Mouse (Mus musculus): ENCODE results near the gene Aox1. TPM values are rescaled to one million over a fixed set of nuclear protein-coding genes. Genes with fewer than 3 reads are reported as not detected.

Aox1 gene
- polyA plus RNA-seq, 1 experiment from 2014 or later: 0.26 TPM

DNA sequence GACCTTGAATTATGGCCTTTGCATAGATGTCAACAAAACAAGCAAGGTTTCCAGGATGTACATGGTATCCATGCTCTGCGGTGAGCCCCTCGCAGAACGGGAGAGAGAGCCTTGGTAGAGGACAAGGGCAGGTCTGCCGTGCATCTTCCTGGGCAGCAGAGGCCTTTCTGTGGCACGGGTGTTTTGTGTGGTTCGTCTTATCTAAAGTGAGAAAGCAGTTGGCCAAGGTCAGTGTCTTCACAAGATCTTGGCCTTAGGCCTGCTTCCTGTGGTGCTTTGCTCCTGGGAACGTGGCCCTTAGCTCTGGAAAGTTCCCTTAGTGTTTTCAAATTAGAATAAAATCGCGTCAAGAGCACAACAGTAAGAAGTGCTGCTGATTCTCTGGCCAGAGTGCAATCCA is 41.3 kb downstream of the Aox1 start:
- WGBS: 87% methylated on average over 9 of the region's 9 CpGs
- Histone ChIP-seq H3K27ac (no peak overlapping the region), H3K27me3 (replicated peaks) (no peaks in the 10 kb centered on the region), H3K36me3 (replicated peaks) (no peaks in the 10 kb centered on the region), H3K9me3 (no peaks in the 10 kb centered on the region), H3K4me2 (no peak overlapping the region), H3K4me1 (no peaks in the 10 kb centered on the region), H3K4me3 (no peak overlapping the region), H3K9ac (no peak overlapping the region)
- ATAC-seq (replicated peaks): no peak

- H3K4me2 ChIP-seq: no peak overlapping the region
- H3K36me3 ChIP-seq (replicated peaks): no peaks in the 10 kb centered on the region
- no peak for ATAC-seq (replicated peaks)
- H3K4me3 ChIP-seq: no peak overlapping the region
- H3K27ac ChIP-seq: no peak overlapping the region
- H3K4me1 ChIP-seq: no peaks in the 10 kb centered on the region
- H3K9ac ChIP-seq: no peak overlapping the region
- WGBS: 97% methylated on average over 1 of the region's 1 CpGs
- no peaks in the 10 kb centered on the region for H3K27me3 ChIP-seq (replicated peaks)
- no peaks in the 10 kb centered on the region for H3K9me3 ChIP-seq
These were observed 41.8 kb downstream of the Aox1 start for GRCm38 (mm10) chr1:58071509-58071908.

DNA sequence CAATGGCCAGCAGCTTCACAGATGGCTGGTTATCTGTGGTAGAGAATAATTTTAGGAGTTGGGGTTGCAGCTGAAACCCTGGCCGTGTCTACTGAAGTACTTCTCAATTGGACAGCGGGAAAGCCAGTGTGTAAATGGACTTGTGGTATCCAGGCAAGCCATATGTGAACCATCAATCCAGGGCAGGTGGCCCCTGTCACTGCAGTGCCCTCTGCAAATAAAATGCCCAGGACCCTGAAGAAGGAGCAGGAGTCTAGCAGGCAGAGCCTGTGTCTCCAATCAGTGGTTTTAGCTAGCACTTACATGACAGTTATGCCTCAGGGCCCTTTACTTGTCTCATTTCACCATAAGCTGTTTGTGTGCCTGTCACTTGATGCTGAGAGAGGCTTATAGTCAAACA is 42.7 kb downstream of the Aox1 start:
- WGBS: 85% methylated on average over 2 of the region's 2 CpGs
- Histone ChIP-seq H3K9ac (no peak overlapping the region), H3K27ac (no peak overlapping the region), H3K9me3 (no peaks in the 10 kb centered on the region), H3K27me3 (replicated peaks) (no peaks in the 10 kb centered on the region), H3K4me3 (no peak overlapping the region), H3K4me2 (no peak overlapping the region), H3K36me3 (replicated peaks) (no peaks in the 10 kb centered on the region), H3K4me1 (no peaks in the 10 kb centered on the region)
- no peak for ATAC-seq (replicated peaks)

DNA sequence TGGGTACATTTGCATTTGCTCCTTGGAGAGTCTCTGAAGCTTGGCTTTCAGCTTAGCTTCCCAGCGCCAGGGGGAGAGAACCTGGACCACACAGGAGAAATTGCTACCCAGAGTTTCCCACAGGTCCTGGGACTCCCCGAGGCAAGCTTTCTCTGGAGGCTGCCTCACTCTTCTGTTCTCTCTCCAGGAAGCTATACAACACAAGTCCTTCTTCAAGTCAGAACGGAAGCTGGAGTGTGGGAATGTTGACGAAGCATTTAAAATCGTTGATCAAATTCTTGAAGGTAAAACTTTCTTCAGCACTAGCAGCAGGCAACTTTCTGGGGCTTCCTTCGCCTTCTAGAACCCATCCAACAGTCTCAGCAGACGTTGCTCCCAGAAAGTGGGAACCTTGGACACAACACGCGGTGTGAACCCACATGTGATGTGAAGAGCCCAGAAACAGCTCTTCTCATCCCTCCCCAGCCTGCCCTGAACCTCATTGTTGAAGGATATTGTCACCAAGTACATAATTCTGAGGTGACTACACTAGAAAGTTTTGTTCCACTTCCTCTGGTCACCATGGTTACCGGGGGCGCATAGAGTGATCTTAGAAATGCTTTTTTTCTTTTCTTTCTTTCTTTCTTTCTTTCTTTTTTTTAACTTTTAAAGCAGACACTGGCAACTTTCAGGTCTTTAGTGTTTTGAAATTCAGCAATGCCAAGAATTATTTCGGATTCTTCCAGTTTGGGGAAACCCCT is 43.4 kb downstream of the Aox1 start:
- Histone ChIP-seq H3K4me1 (no peaks in the 10 kb centered on the region), H3K27ac (no peak overlapping the region), H3K9me3 (no peaks in the 10 kb centered on the region), H3K9ac (no peak overlapping the region), H3K27me3 (replicated peaks) (no peaks in the 10 kb centered on the region), H3K4me3 (no peak overlapping the region), H3K36me3 (replicated peaks) (no peaks in the 10 kb centered on the region), H3K4me2 (no peak overlapping the region)
- WGBS: 77% methylated on average over 12 of the region's 12 CpGs
- ATAC-seq (replicated peaks): no peak

- H3K4me1 ChIP-seq: no peaks in the 10 kb centered on the region
- no peak for ATAC-seq (replicated peaks)
- no peaks in the 10 kb centered on the region for H3K36me3 ChIP-seq (replicated peaks)
- no peaks in the 10 kb centered on the region for H3K27me3 ChIP-seq (replicated peaks)
- 94% methylated on average over 2 of the region's 2 CpGs for WGBS
- no peaks in the 10 kb centered on the region for H3K9me3 ChIP-seq
- H3K4me3 ChIP-seq: no peak overlapping the region
- no peak overlapping the region for H3K9ac ChIP-seq
- no peak overlapping the region for H3K27ac ChIP-seq
- H3K4me2 ChIP-seq: no peak overlapping the region
These were observed 44.5 kb downstream of the Aox1 start for GRCm38 (mm10) chr1:58074266-58074665.

DNA sequence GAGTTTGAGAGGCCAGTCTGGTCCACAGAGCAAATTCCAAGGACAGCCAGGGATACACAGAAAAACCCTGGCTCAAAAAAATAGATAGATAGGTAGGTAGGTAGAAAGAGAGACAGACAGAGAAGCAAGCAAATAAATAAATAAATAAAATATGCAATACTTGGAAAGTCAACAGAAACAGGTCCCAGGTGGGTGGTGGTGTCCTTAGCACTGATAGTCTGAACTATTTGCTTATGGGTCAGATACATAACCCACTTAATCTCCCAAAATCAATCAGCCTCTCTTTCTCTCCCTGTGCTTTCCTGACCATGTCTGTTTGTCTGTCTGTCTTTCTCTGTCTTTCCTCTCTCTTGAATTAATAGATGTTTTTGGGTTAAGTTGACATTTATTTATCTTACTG is 48.2 kb downstream of the Aox1 start:
- H3K4me2 ChIP-seq: no peak overlapping the region
- H3K27ac ChIP-seq: no peak overlapping the region
- H3K4me1 ChIP-seq: no peaks in the 10 kb centered on the region
- H3K27me3 ChIP-seq (replicated peaks): no peaks in the 10 kb centered on the region
- no peaks in the 10 kb centered on the region for H3K9me3 ChIP-seq
- H3K9ac ChIP-seq: no peak overlapping the region
- no peak for ATAC-seq (replicated peaks)
- no peaks in the 10 kb centered on the region for H3K36me3 ChIP-seq (replicated peaks)
- no peak overlapping the region for H3K4me3 ChIP-seq

DNA sequence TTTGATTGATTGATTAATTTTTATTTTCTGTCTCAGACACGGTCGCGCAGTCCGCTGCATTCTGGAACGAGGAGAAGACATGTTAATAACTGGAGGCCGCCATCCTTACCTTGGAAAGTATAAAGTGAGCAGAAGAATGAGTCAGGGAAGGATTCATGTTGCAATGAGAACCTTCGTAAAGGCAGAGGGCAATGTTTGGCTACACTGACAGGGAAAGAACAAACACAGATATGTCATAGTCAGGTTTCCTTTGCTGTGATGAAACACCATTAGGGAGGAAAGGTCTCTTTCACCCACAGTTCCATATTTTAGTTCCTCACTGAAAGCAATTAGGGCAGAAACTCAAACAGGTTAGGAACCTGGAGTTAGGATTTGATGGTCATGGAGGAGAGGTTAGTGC is 48.7 kb downstream of the Aox1 start:
- Histone ChIP-seq H3K9ac (no peak overlapping the region), H3K9me3 (no peaks in the 10 kb centered on the region), H3K36me3 (replicated peaks) (no peaks in the 10 kb centered on the region), H3K4me1 (no peaks in the 10 kb centered on the region), H3K4me3 (no peak overlapping the region), H3K27ac (no peak overlapping the region), H3K4me2 (no peak overlapping the region), H3K27me3 (replicated peaks) (no peaks in the 10 kb centered on the region)
- no peak for ATAC-seq (replicated peaks)
- 89% methylated on average over 7 of the region's 7 CpGs for WGBS

GRCm38 (mm10) chr1:58079689-58080088 is 50.0 kb downstream of the Aox1 start:
- no peak for ATAC-seq (replicated peaks)
- Histone ChIP-seq H3K4me2 (no peak overlapping the region), H3K9ac (no peak overlapping the region), H3K36me3 (replicated peaks) (no peaks in the 10 kb centered on the region), H3K27ac (no peak overlapping the region), H3K4me3 (no peak overlapping the region), H3K4me1 (no peaks in the 10 kb centered on the region), H3K9me3 (no peaks in the 10 kb centered on the region), H3K27me3 (replicated peaks) (no peaks in the 10 kb centered on the region)
- 93% methylated on average over 5 of the region's 5 CpGs for WGBS

- no peak overlapping the region for H3K4me2 ChIP-seq
- H3K4me1 ChIP-seq: no peaks in the 10 kb centered on the region
- 82% methylated on average over 4 of the region's 4 CpGs for WGBS
- H3K36me3 ChIP-seq (replicated peaks): no peaks in the 10 kb centered on the region
- no peak overlapping the region for H3K4me3 ChIP-seq
- H3K27me3 ChIP-seq (replicated peaks): no peaks in the 10 kb centered on the region
- H3K9ac ChIP-seq: no peak overlapping the region
- no peak for ATAC-seq (replicated peaks)
- H3K27ac ChIP-seq: no peak overlapping the region
- H3K9me3 ChIP-seq: no peaks in the 10 kb centered on the region
These were observed 50.7 kb downstream of the Aox1 start for GRCm38 (mm10) chr1:58080446-58080845.

DNA sequence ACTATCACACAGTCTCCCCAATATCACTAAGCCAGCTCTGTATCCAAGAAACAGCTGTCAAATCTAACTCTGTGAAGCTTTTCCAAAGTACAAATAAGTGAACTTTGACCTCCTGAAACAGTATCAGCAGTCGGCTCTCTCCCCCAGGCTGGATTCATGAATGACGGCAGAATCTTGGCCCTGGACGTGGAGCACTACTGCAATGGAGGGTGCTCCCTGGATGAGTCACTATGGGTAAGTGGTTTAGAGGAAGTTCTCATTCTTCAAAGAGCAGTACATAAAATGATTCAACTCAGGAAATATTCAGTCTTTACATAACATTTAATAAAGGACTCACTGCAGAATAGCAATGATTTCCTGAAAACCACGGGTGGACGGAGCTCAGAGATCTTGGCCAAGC is 51.6 kb downstream of the Aox1 start:
- 93% methylated on average over 5 of the region's 5 CpGs for WGBS
- Histone ChIP-seq H3K27me3 (replicated peaks) (no peaks in the 10 kb centered on the region), H3K4me2 (no peak overlapping the region), H3K36me3 (replicated peaks) (no peaks in the 10 kb centered on the region), H3K4me3 (no peak overlapping the region), H3K4me1 (no peaks in the 10 kb centered on the region), H3K27ac (no peak overlapping the region), H3K9me3 (no peaks in the 10 kb centered on the region), H3K9ac (no peak overlapping the region)
- ATAC-seq (replicated peaks): no peak

DNA sequence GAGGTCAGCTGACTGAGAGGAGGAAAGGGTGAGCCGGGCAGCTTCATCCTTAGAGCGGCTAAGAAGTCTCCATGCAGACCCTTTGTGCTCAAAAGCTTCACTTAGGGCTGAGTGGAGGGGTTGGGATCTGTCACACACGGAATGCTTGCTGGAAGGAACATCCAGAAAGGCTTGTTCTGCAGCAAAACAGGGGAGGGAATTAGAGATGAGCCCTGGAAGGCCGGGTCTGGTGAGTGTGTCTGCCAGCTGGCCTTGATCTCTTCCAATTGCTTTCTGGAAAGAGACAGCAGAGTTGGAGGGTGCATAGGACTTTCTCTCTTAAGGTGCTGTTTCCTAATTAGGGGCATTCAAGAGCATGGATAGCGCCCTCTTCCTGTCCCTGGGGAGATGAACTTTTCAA is 59.6 kb downstream of the Aox1 start:
- no peak for ATAC-seq (replicated peaks)
- Histone ChIP-seq H3K9ac (no peak overlapping the region), H3K36me3 (replicated peaks) (no peaks in the 10 kb centered on the region), H3K4me1 (no peaks in the 10 kb centered on the region), H3K9me3 (no peaks in the 10 kb centered on the region), H3K4me3 (no peak overlapping the region), H3K4me2 (no peak overlapping the region), H3K27ac (no peak overlapping the region), H3K27me3 (replicated peaks) (no peaks in the 10 kb centered on the region)
- WGBS: 54% methylated on average over 5 of the region's 5 CpGs

DNA sequence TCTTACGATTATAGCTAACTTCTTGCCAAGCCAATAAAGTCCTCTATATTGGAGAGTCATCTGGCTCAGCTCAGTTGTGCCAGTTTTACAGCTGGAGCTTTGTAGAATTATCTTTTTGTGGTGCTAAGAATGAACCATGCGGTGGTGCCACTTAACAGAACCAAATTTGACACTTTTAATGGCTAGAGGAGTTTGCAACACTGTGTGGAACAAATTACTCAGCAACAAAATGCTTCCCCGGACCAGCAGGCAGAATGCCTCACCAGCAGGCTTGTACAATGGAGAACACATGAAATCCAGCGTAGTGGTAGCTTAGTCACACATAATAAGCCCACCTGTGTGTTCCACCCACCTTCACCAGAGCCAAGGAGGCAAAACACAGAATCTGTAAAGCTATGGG is 60.5 kb downstream of the Aox1 start:
- Histone ChIP-seq H3K27ac (no peak overlapping the region), H3K36me3 (replicated peaks) (no peaks in the 10 kb centered on the region), H3K9ac (no peak overlapping the region), H3K4me1 (no peaks in the 10 kb centered on the region), H3K9me3 (no peaks in the 10 kb centered on the region), H3K4me2 (no peak overlapping the region), H3K4me3 (no peak overlapping the region), H3K27me3 (replicated peaks) (no peaks in the 10 kb centered on the region)
- WGBS: 86% methylated on average over 4 of the region's 4 CpGs
- no peak for ATAC-seq (replicated peaks)

- H3K4me1 ChIP-seq: no peaks in the 10 kb centered on the region
- no peaks in the 10 kb centered on the region for H3K36me3 ChIP-seq (replicated peaks)
- no peak overlapping the region for H3K4me3 ChIP-seq
- no peak overlapping the region for H3K9ac ChIP-seq
- WGBS: 76% methylated on average over 3 of the region's 3 CpGs
- ATAC-seq (replicated peaks): no peak
- H3K27ac ChIP-seq: no peak overlapping the region
- no peaks in the 10 kb centered on the region for H3K27me3 ChIP-seq (replicated peaks)
- H3K4me2 ChIP-seq: no peak overlapping the region
- H3K9me3 ChIP-seq: no peaks in the 10 kb centered on the region
These were observed 61.5 kb downstream of the Aox1 start for GRCm38 (mm10) chr1:58091213-58091612.

All from midbrain, embryonic 15.5 days (tissue).